Mouse (Mus musculus) MEL (cell line): ENCODE measurements around the gene Gfy. TPM values are rescaled to one million over a fixed set of nuclear protein-coding genes. Genes with fewer than 3 reads are reported as not detected.

Experiments used
- DNase-seq: peaks from one replicate; pipeline ENCODE4 v3.0.0; 2011; ENCODE audit warnings: low read depth, low spot score
- H3K27ac ChIP-seq: 2 replicates; pipeline ENCODE4 v1.5.1; 2012; ENCODE audit warnings: low read depth, mild to moderate bottlenecking, control low read depth, low read length, moderate library complexity; ENCODE audit not compliant: control insufficient read depth
- H3K27me3 ChIP-seq, 2 experiments: fragments of 150-350 bp in 1 of 2; sonication (generic) in 1 of 2; 2 replicates each; pipeline ENCODE4 v1.6.1; 2012; ENCODE audit warnings: low read length in 2 of 2, mild to moderate bottlenecking in 2 of 2, improper control_type of control experiment in 1 of 2, moderate library complexity in 1 of 2; ENCODE audit not compliant: insufficient read depth in 2 of 2, control insufficient read depth in 1 of 2
- H3K36me3 ChIP-seq, 2 experiments: 2 replicates each; pipeline ENCODE4 v1.6.1; 2012 to 2014; ENCODE audit warnings: low read length in 2 of 2, improper control_type of control experiment in 1 of 2, inconsistent platforms in 1 of 2, mild to moderate bottlenecking in 1 of 2; ENCODE audit not compliant: insufficient read depth in 2 of 2, control insufficient read depth in 1 of 2
- H3K4me1 ChIP-seq, 2 experiments: fragments of 150-350 bp in 1 of 2; sonication (generic) in 1 of 2; 2 replicates each; pipeline ENCODE4 v1.6.1; 2012; ENCODE audit warnings: low read length in 2 of 2, improper control_type of control experiment in 1 of 2, mild to moderate bottlenecking in 1 of 2; ENCODE audit not compliant: insufficient read depth in 2 of 2, control insufficient read depth in 1 of 2
- H3K4me3 ChIP-seq, 2 experiments: fragments of 150-350 bp in 1 of 2; sonication (generic) in 1 of 2; 2 replicates each; pipeline ENCODE4 v1.5.1; 2012; ENCODE audit warnings: low read depth in 2 of 2, low read length in 2 of 2, mild to moderate bottlenecking in 2 of 2, moderate library complexity in 2 of 2, control low read depth in 1 of 2, improper control_type of control experiment in 1 of 2; ENCODE audit not compliant: control insufficient read depth in 1 of 2, insufficient read depth in 1 of 2
- H3K79me2 ChIP-seq: 2 replicates; pipeline ENCODE4 v1.6.1; 2012; ENCODE audit warnings: mild to moderate bottlenecking, low read length, moderate library complexity; ENCODE audit not compliant: control insufficient read depth, poor library complexity, insufficient read depth
- H3K9ac ChIP-seq: 2 replicates; pipeline ENCODE4 v1.6.1; 2012; ENCODE audit warnings: low read depth, mild to moderate bottlenecking, control low read depth, low read length, moderate library complexity; ENCODE audit not compliant: control insufficient read depth, poor library complexity, severe bottlenecking
- H3K9me3 ChIP-seq: fragments of 150-350 bp; sonication (generic); replicated peaks from 2 replicates; pipeline ENCODE4 v1.6.1; 2012; ENCODE audit warnings: mild to moderate bottlenecking, low read length, improper control_type of control experiment, moderate library complexity; ENCODE audit not compliant: insufficient read depth
- BHLHE40 ChIP-seq: IDR thresholded peaks from 2 replicates; pipeline ENCODE4 v1.6.1; 2012; ENCODE audit warnings: low read depth, mild to moderate bottlenecking, inconsistent platforms, low read length, improper control_type of control experiment, borderline replicate concordance
- CHD1 ChIP-seq: IDR thresholded peaks from 2 replicates; pipeline ENCODE4 v1.6.1; 2012; ENCODE audit warnings: low read depth, mild to moderate bottlenecking, inconsistent platforms, low read length, improper control_type of control experiment
- E2F4 ChIP-seq: IDR thresholded peaks from 2 replicates; pipeline ENCODE4 v1.6.1; 2011; ENCODE audit warnings: low read depth, low read length, improper control_type of control experiment, borderline replicate concordance
- HCFC1 ChIP-seq: IDR thresholded peaks from 2 replicates; pipeline ENCODE4 v1.6.1; 2012; ENCODE audit warnings: low read depth, mild to moderate bottlenecking, inconsistent platforms, low read length, improper control_type of control experiment, moderate library complexity
- MAFK ChIP-seq: IDR thresholded peaks from 2 replicates; pipeline ENCODE4 v1.6.1; 2011; ENCODE audit warnings: low read depth, mild to moderate bottlenecking, low read length, improper control_type of control experiment, borderline replicate concordance
- MAX ChIP-seq: IDR thresholded peaks from 2 replicates; pipeline ENCODE4 v1.6.1; 2011; ENCODE audit warnings: low read length, improper control_type of control experiment
- MXI1 ChIP-seq: IDR thresholded peaks from 2 replicates; pipeline ENCODE4 v1.6.1; 2011; ENCODE audit warnings: mild to moderate bottlenecking, low read depth, low read length, improper control_type of control experiment
- NRF1 ChIP-seq: IDR thresholded peaks from 2 replicates; pipeline ENCODE4 v1.6.1; 2014; ENCODE audit warnings: low read depth, mild to moderate bottlenecking, inconsistent platforms, low read length, improper control_type of control experiment, moderate library complexity; ENCODE audit not compliant: poor library complexity, insufficient read depth, severe bottlenecking
- POLR2AphosphoS2 ChIP-seq: IDR thresholded peaks from 2 replicates; pipeline ENCODE4 v1.6.1; 2011; ENCODE audit warnings: low read length, improper control_type of control experiment
- POLR2AphosphoS5 ChIP-seq: IDR thresholded peaks from 2 replicates; pipeline ENCODE4 v1.6.1; 2012; ENCODE audit warnings: low read depth, borderline replicate concordance, mild to moderate bottlenecking, inconsistent platforms, low read length, moderate library complexity, mixed read lengths
- TCF12 ChIP-seq: IDR thresholded peaks from 2 replicates; pipeline ENCODE4 v1.6.1; 2014; ENCODE audit warnings: low read depth, mild to moderate bottlenecking, inconsistent platforms, low read length, improper control_type of control experiment, moderate library complexity
- USF2 ChIP-seq, 2 experiments: IDR thresholded peaks; 2 replicates each; pipeline ENCODE4 v1.6.1; 2011 to 2012; ENCODE audit warnings: improper control_type of control experiment in 2 of 2, low read length in 2 of 2, borderline replicate concordance in 1 of 2, inconsistent platforms in 1 of 2, low read depth in 1 of 2, mild to moderate bottlenecking in 1 of 2; ENCODE audit not compliant: insufficient read depth in 1 of 2
- ZNF384 ChIP-seq: IDR thresholded peaks from 2 replicates; pipeline ENCODE4 v1.6.1; 2012; ENCODE audit warnings: low read depth, mild to moderate bottlenecking, inconsistent platforms, low read length, improper control_type of control experiment
- polyA plus RNA-seq, 2 experiments: library from polyadenylated mRNA; stranded (reverse) in 1 of 2; unstranded in 1 of 2; fragments of >175 nt in 1 of 2; fragments of >200 nt in 1 of 2; gene quantifications; 2 replicates each; pipeline versions ENCODE4 v1.2.1 to v1.2.4; 2012; ENCODE audit warnings: low replicate concordance in 2 of 2, low read depth in 1 of 2; ENCODE audit not compliant: insufficient read length in 2 of 2, insufficient read depth in 1 of 2, missing spikeins in 1 of 2
- total RNA-seq: library from RNA; depleted of rRNA; stranded (reverse); fragments of 300-350 nt; gene quantifications from 2 replicates; pipeline ENCODE4 v1.2.3, GENCODE M21; 2012

The Gfy gene
- total and polyA plus RNA-seq, 3 experiments = not detected

- no peak for DNase-seq
- H3K9me3 ChIP-seq = no peaks in the 10 kb centered on the region
- no peaks in the 10 kb centered on the region; a peak in 1 of 4 replicates for H3K36me3 ChIP-seq
- no peaks in the 10 kb centered on the region for H3K27me3 ChIP-seq
- no peak overlapping the region for H3K27ac ChIP-seq
- H3K79me2 ChIP-seq = no peaks in the 10 kb centered on the region
- no peaks in the 10 kb centered on the region for H3K4me1 ChIP-seq
- no peak overlapping the region for H3K4me3 ChIP-seq
- no peak overlapping the region for H3K9ac ChIP-seq
- TF ChIP-seq MAX (no peak), TCF12 (no peak), MXI1 (no peak), NRF1 (no peak), CHD1 (no peak), MAFK (no peak), USF2 (IDR thresholded peaks at IDR 0.05; ENCODE audit: borderline replicate concordance in 1 of 2, insufficient read depth in 1 of 2, low read depth in 1 of 2, low read length in 2 of 2) (no peak)
Measured at GRCm38 (mm10) chr7:45147267-45147666, 32.1 kb downstream of the Gfy start.

GRCm38 (mm10) chr7:45145460-45145859 is 33.9 kb downstream of the Gfy start:
- no peak overlapping the region for H3K4me3 ChIP-seq
- TF ChIP-seq BHLHE40 (no peak), ZNF384 (no peak), E2F4 (no peak)
- H3K79me2 ChIP-seq = no peaks in the 10 kb centered on the region
- H3K36me3 ChIP-seq = no peaks in the 10 kb centered on the region; a peak in 1 of 4 replicates
- no peaks in the 10 kb centered on the region for H3K27me3 ChIP-seq
- no peak overlapping the region for H3K27ac ChIP-seq
- no peaks in the 10 kb centered on the region for H3K4me1 ChIP-seq
- no peak overlapping the region for H3K9ac ChIP-seq
- no peak for DNase-seq
- H3K9me3 ChIP-seq = no peaks in the 10 kb centered on the region

- no peak overlapping the region for H3K27ac ChIP-seq
- H3K27me3 ChIP-seq = no peaks in the 10 kb centered on the region
- no peak overlapping the region for H3K9ac ChIP-seq
- no peak for DNase-seq
- H3K4me3 ChIP-seq = no peak overlapping the region
- no peaks in the 10 kb centered on the region for H3K79me2 ChIP-seq
- H3K9me3 ChIP-seq = no peaks in the 10 kb centered on the region
- TF ChIP-seq POLR2AphosphoS5 = no peak
- TF ChIP-seq E2F4 = no peak
- TF ChIP-seq HCFC1 = no peak
- no peak for TF ChIP-seq POLR2AphosphoS2
- TF ChIP-seq, all 39 proteins: peak for 0
- no peaks in the 10 kb centered on the region; a peak in 1 of 4 replicates for H3K36me3 ChIP-seq
- no peaks in the 10 kb centered on the region for H3K4me1 ChIP-seq
Measured at GRCm38 (mm10) chr7:45144368-45145174, 34.8 kb downstream of the Gfy start.
